Mouse (Mus musculus) embryonic fibroblast, embryonic 13.5 days (primary cell): ENCODE measurements around the gene Camk1d. TPM values are rescaled to one million over a fixed set of nuclear protein-coding genes. Genes with fewer than 3 reads are reported as not detected.

Experiments
- H3K27ac ChIP-seq: 2 replicates; pipeline ENCODE4 v1.5.1; 2012; ENCODE audit warnings: low read length, control low read depth, inconsistent platforms; ENCODE audit not compliant: insufficient read depth
- H3K4me1 ChIP-seq: 2 replicates; pipeline ENCODE4 v1.6.1; 2011; ENCODE audit warnings: low read length; ENCODE audit not compliant: control insufficient read depth, insufficient read depth
- H3K4me3 ChIP-seq: 2 replicates; pipeline ENCODE4 v1.5.1; 2011; ENCODE audit warnings: mild to moderate bottlenecking, control low read depth, low read length; ENCODE audit not compliant: insufficient read depth
- CTCF ChIP-seq: IDR thresholded peaks from 2 replicates; pipeline ENCODE4 v1.5.1; 2011; ENCODE audit warnings: mild to moderate bottlenecking, control low read depth, low read length, moderate library complexity, borderline replicate concordance; ENCODE audit not compliant: insufficient read depth
- POLR2A ChIP-seq: IDR thresholded peaks from 2 replicates; pipeline ENCODE4 v1.6.1; 2011; ENCODE audit warnings: low read depth, mild to moderate bottlenecking, control low read depth, low read length, moderate library complexity
- polyA plus RNA-seq: library from polyadenylated mRNA; stranded (reverse); fragments of >200 nt; gene quantifications from 2 replicates; pipeline ENCODE4 v1.2.4, GENCODE M21; 2011; ENCODE audit warnings: low read depth; ENCODE audit not compliant: missing spikeins, insufficient read length

Camk1d gene
- polyA plus RNA-seq, 1 experiment: 4.3 TPM

- no peak overlapping the region for H3K4me3 ChIP-seq
- no peak for TF ChIP-seq CTCF
- TF ChIP-seq POLR2A: no peak
- H3K27ac ChIP-seq: no peak overlapping the region
- no peaks in the 10 kb centered on the region for H3K4me1 ChIP-seq
These were observed 44.7 kb downstream of the Camk1d start for GRCm38 (mm10) chr2:5669498-5670040.

- Histone ChIP-seq H3K27ac (no peak overlapping the region), H3K4me3 (no peak overlapping the region), H3K4me1 (no peaks in the 10 kb centered on the region)
- no peak for TF ChIP-seq POLR2A
- TF ChIP-seq CTCF: no peak
These were observed 45.4 kb downstream of the Camk1d start for GRCm38 (mm10) chr2:5668940-5669339.

- Histone ChIP-seq H3K4me1 (no peaks in the 10 kb centered on the region), H3K27ac (no peak overlapping the region), H3K4me3 (no peak overlapping the region)
- TF ChIP-seq POLR2A: no peak
- TF ChIP-seq CTCF: no peak
These were observed 50.8 kb downstream of the Camk1d start for GRCm38 (mm10) chr2:5663499-5663898.

GRCm38 (mm10) chr2:5661946-5662345 lies 52.4 kb downstream of the Camk1d start:
- TF ChIP-seq POLR2A (no peak), CTCF (no peak)
- no peaks in the 10 kb centered on the region for H3K4me1 ChIP-seq
- H3K4me3 ChIP-seq: no peak overlapping the region
- no peak overlapping the region for H3K27ac ChIP-seq

DNA sequence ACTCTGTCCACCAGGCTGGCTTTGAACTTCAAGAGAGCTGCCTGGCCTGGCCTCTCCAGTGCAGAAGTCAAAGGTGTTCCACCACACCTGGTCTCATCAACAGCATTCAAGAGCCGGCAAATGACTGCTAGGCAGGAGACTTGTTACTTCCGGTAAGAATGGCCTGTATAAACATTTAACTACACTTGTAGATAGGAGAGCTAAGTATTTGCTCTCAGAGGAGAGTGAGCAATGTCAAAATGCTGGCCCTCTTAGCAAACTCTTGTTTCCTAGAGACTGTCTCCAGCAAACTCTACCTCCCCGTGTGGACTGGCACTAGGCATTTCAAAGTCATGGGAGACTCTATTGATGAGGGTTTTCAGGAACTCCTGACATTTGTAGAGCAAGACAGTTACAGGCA lies 56.3 kb downstream of the Camk1d start:
- Histone ChIP-seq H3K27ac (no peak overlapping the region), H3K4me1 (no peaks in the 10 kb centered on the region), H3K4me3 (no peak overlapping the region)
- no peak for TF ChIP-seq POLR2A
- no peak for TF ChIP-seq CTCF

DNA sequence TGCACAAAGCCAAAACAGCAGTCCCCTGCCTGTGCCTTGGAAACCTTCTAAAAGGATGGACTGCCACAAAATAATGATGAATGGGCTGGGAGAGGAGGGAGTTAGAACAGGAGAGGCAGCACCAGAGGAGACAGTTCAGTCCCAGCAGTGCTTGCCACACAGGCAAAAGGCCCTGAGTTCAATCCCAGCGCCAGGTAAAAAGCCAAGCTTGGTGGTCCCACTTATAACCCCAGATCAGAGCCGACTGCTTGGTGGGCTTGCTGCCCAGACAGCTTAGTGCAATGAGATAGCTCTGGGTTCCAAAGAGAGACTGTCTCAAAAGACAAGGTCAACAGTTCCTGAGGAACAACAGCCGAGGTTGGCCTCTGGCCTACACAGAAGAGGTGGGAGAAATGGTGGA lies 58.0 kb downstream of the Camk1d start:
- Histone ChIP-seq H3K27ac (no peak overlapping the region), H3K4me3 (no peak overlapping the region), H3K4me1 (no peaks in the 10 kb centered on the region)
- no peak for TF ChIP-seq CTCF
- TF ChIP-seq POLR2A: no peak

DNA sequence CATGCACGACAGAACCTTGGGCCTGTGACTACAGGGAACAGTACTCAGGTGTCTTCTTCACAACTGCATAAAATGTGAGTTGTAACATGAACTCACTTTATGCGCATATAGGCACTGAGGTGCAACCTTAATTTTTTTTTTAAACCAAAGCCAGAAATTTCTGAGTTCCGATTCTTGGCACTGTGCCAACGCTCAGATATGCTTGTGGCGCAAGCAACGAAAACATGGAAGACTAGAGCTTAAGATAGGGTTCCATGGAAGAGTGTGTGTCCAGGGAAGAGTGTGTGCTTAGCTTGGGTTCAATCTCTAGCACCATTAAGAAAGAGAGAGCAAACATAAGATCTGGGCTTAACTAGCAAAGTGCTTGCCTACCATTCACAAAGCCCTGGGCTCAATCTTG lies 62.2 kb downstream of the Camk1d start:
- H3K27ac ChIP-seq: no peak overlapping the region
- H3K4me3 ChIP-seq: no peak overlapping the region
- H3K4me1 ChIP-seq: peaks cover 7% of the 10 kb centered on the region; the same call in 1 of the 2 replicates
- TF ChIP-seq POLR2A (no peak), CTCF (no peak)

DNA sequence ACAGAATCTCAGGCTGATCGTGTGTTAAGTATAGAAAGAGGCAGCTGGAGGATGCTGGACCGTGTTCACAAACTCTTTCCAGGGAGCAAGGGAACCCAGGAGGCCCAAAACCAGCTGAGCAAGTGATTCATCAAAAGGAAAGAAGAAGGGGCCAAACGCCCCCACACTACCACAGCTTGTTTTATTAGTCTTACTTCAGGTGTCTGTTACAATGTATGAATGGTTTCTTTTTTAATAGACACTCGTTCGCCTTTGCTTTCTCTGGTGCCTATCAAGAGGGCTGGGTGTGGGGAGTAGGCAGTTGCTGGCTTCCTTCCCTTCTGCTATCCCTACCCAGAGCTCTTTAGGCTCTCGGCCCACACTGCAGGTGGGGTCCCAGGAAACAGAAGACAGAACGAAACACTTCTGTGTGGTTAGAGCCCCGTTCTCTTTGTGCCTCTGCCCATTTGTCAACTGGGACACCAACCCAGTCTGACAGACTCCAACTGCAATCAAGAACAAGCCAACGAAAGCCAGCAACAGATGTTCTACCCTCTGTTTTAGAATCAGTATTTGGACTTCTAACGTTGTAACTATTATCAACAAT lies 62.9 kb downstream of the Camk1d start:
- H3K4me3 ChIP-seq: no peak overlapping the region
- H3K27ac ChIP-seq: no peak overlapping the region
- TF ChIP-seq POLR2A: no peak
- TF ChIP-seq CTCF: no peak
- peaks cover 7% of the 10 kb centered on the region; the same call in 1 of the 2 replicates for H3K4me1 ChIP-seq

GRCm38 (mm10) chr2:5649226-5649625 lies 65.1 kb downstream of the Camk1d start:
- no peak for TF ChIP-seq POLR2A
- TF ChIP-seq CTCF: no peak
- Histone ChIP-seq H3K4me3 (no peak overlapping the region), H3K4me1 (peaks cover 14% of the 10 kb centered on the region), H3K27ac (no peak overlapping the region)

DNA sequence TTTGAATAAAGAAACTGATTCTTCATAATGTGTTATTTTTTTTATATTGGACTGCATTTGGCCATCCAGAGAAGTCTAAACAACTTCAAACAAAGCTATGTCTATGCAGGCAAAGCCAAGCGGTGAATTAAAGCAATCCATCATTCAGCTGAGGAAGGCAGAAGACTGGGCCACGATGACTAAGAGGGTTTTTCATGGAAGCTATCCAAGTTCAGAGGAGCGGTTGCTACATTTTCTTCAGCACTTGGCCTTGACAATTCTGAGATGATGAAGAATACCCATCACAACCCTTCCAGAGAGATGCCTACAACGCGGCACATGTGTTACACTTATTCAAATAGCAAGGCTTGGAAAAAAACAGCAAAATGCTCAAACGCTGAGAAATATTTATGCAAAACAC lies 65.6 kb downstream of the Camk1d start:
- TF ChIP-seq POLR2A (no peak), CTCF (no peak)
- Histone ChIP-seq H3K27ac (no peak overlapping the region), H3K4me1 (peaks cover 14% of the 10 kb centered on the region), H3K4me3 (no peak overlapping the region)

DNA sequence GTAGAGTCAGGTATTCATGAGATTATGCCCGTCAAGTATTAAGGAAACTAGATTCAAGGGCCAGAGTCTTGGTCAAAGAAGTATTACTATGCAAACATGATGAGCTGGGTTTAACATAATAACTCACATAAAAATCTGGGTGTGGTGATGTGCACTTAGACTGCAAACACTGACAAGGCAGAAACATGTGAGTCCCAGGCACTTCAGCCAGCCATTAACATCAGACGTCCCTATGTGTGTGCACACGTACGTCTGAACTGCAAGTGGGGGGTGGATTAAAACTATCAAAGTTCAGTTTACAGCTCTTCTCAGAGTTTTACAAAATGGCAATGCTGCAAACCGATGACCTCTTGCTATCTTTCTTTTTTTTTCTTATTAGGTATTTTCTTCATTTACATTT lies 68.0 kb downstream of the Camk1d start:
- no peak for TF ChIP-seq POLR2A
- no peak for TF ChIP-seq CTCF
- H3K4me1 ChIP-seq: peaks cover 14% of the 10 kb centered on the region
- no peak overlapping the region for H3K27ac ChIP-seq
- H3K4me3 ChIP-seq: no peak overlapping the region
